Mouse (Mus musculus): ENCODE data around the gene Nlgn1. TPM values are rescaled to one million over a fixed set of nuclear protein-coding genes. Genes with fewer than 3 reads are reported as not detected.

The Nlgn1 gene
- polyA plus RNA-seq, 2 experiments, result not detected

DNA sequence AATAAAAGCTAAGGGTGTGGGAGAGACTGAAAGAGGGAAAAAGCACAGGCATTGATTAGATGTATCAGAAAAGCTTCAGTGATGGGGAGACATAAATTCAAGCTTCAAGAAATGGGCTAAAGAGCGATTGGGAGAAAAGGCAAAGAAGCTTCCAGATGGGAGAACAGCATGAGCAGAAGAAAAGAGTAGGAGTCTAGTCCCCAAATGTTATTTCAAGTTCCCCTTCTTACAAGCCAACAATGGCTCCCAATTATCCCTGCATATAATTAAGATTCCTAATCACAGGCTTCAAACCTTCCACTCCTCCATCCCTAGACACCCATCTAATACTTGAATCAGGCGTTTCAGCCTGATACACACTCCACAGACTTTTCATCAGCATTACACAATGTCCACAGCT, 292.6 kb downstream of the Nlgn1 start:
- Histone ChIP-seq H3K4me2 (ENCODE audit: low read depth) (no peak overlapping the region), H3K9me3 (ENCODE audit: control insufficient read depth, low read length) (no peaks in the 10 kb centered on the region), H3K36me3 (replicated peaks; ENCODE audit: control insufficient read depth, insufficient read depth, low read depth) (no peaks in the 10 kb centered on the region), H3K9ac (replicated peaks) (no peak overlapping the region), H3K27me3 (ENCODE audit: control insufficient read depth, insufficient read depth, low read length) (no peaks in the 10 kb centered on the region), H3K27ac (no peak overlapping the region), H3K4me1 (replicated peaks; ENCODE audit: control insufficient read depth in 2 of 2, insufficient read depth in 2 of 2, low read length in 1 of 2) (no peaks in the 10 kb centered on the region), H3K4me3 (ENCODE audit: insufficient read depth in 1 of 2, low read depth in 2 of 2, low read length in 2 of 2) (no peak overlapping the region)
- 52% methylated on average over 2 of the region's 2 CpGs for WGBS (ENCODE audit: insufficient replicate concordance)
- DNase-seq (ENCODE audit: low read depth in 3 of 3, low spot score in 3 of 3) (no peak), ATAC-seq (ENCODE audit: insufficient read depth) (no peak)
- TF ChIP-seq CTCF (IDR thresholded peaks at IDR 0.05; ENCODE audit: low read depth) (no peak), EP300 (IDR thresholded peaks at IDR 0.05; ENCODE audit: low read depth) (no peak)

DNA sequence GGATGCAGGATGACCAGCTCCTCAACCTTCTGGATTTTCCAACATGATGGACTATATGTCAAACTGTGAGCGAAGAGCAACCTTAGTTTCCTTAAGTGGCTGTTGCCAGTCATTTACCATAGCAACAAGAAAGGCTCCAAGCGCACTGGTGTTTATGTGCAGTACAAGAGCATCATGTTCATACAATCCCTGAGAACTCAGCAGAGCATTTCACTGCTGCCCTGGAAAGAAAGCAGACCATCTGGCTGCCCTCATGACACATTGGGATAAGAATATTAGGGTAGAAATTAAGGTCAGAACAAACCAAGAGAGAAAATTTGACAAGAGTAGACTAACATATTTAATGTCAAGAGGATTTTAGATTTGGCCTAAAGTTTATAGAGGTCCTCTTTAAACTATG, 306.2 kb downstream of the Nlgn1 start:
- TF ChIP-seq CTCF (IDR thresholded peaks at IDR 0.05; ENCODE audit: low read depth), result no peak
- TF ChIP-seq EP300 (IDR thresholded peaks at IDR 0.05; ENCODE audit: low read depth), result no peak
- DNase-seq (ENCODE audit: low read depth in 3 of 3, low spot score in 3 of 3) (no peak), ATAC-seq (ENCODE audit: insufficient read depth) (no peak)
- H3K4me3 ChIP-seq (ENCODE audit: insufficient read depth in 1 of 2, low read depth in 2 of 2, low read length in 2 of 2), result no peak overlapping the region
- 60% methylated on average over 2 of the region's 2 CpGs for WGBS (ENCODE audit: insufficient replicate concordance)
- no peak overlapping the region for H3K27ac ChIP-seq
- H3K4me1 ChIP-seq (replicated peaks; ENCODE audit: control insufficient read depth in 2 of 2, insufficient read depth in 2 of 2, low read length in 1 of 2), result no peaks in the 10 kb centered on the region
- no peaks in the 10 kb centered on the region for H3K9me3 ChIP-seq (ENCODE audit: control insufficient read depth, low read length)
- no peaks in the 10 kb centered on the region for H3K27me3 ChIP-seq (ENCODE audit: control insufficient read depth, insufficient read depth, low read length)
- no peak overlapping the region for H3K4me2 ChIP-seq (ENCODE audit: low read depth)
- H3K9ac ChIP-seq (replicated peaks), result no peak overlapping the region
- H3K36me3 ChIP-seq (replicated peaks; ENCODE audit: control insufficient read depth, insufficient read depth, low read depth), result no peaks in the 10 kb centered on the region

- Histone ChIP-seq H3K4me2 (ENCODE audit: low read depth) (no peak overlapping the region), H3K27ac (no peak overlapping the region), H3K9me3 (ENCODE audit: control insufficient read depth, low read length) (no peaks in the 10 kb centered on the region), H3K9ac (replicated peaks) (no peak overlapping the region), H3K27me3 (ENCODE audit: control insufficient read depth, insufficient read depth, low read length) (no peaks in the 10 kb centered on the region), H3K4me1 (replicated peaks; ENCODE audit: control insufficient read depth in 2 of 2, insufficient read depth in 2 of 2, low read length in 1 of 2) (no peaks in the 10 kb centered on the region), H3K36me3 (replicated peaks; ENCODE audit: control insufficient read depth, insufficient read depth, low read depth) (no peaks in the 10 kb centered on the region), H3K4me3 (ENCODE audit: insufficient read depth in 1 of 2, low read depth in 2 of 2, low read length in 2 of 2) (no peak overlapping the region)
- ATAC-seq (ENCODE audit: insufficient read depth) (no peak), DNase-seq (ENCODE audit: low read depth in 3 of 3, low spot score in 3 of 3) (no peak)
- 55% methylated on average over 5 of the region's 5 CpGs for WGBS (ENCODE audit: insufficient replicate concordance)
- no peak for TF ChIP-seq EP300 (IDR thresholded peaks at IDR 0.05; ENCODE audit: low read depth)
- TF ChIP-seq CTCF (IDR thresholded peaks at IDR 0.05; ENCODE audit: low read depth), result no peak
These were observed 309.0 kb downstream of the Nlgn1 start for GRCm38 (mm10) chr3:26023217-26023616.

DNA sequence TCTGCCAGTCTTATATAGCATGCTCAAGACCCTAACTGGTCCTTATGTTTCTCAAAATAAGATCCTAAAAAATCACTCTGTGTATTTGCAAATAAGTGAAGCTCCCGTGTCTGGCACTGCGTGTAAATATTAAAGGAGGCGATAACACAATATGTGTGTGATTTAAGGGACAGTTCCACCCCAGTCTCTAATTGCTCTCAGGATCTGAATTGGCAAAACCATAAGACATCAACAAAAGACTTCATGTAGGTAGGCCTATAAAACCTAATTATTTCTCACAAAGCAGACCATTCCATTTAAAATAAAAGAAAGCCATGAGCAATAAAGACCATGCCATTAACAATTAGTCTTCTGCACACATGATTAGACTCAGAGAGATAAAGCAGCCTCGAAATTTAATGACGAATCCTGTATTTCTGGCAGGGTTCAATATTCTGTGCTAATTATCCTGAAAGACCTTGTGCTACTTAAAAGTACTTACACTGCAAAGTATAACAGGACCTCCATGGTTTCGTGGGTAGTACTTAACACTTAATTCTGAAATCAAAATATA, 310.6 kb downstream of the Nlgn1 start:
- H3K4me2 ChIP-seq (ENCODE audit: low read depth), result no peak overlapping the region

DNA sequence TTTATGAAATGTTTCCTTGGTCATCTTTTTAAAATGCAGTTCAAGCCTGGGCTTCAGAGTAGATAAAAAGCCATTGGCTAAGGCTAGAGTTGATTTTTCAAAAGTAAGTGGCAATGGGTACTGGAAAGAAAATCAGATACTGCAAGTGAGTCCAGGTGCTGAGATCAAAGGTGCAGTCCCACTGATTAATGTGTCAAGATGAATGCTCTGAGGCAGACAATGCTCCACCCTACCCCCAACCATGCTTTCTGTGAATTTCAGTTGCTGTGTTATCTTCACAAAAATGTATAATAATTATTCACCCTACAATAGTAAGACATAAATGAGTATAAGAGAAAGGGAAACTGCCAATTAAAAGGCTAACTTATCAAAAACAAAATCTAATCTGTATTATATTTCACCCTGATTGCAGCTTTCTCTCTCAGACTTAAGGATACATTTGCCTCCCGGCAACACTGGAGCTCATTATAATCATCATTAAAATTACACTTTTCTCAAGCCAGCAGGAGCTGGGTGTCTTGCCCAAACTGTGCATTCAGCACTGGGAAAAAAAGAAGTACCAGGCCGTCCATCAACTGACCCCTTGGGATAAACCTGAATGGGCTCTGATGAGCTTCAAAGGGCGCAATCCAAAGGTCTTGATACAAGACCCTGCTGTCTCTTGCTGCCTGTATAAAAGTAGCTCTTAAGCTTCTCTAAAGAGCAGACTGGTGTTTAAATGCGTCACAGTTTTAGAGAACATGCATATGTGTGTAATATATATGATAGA, 320.8 kb downstream of the Nlgn1 start:
- Histone ChIP-seq H3K27ac (no peak overlapping the region), H3K4me3 (ENCODE audit: insufficient read depth in 1 of 2, low read depth in 2 of 2, low read length in 2 of 2) (no peak overlapping the region), H3K27me3 (ENCODE audit: control insufficient read depth, insufficient read depth, low read length) (no peaks in the 10 kb centered on the region), H3K4me2 (ENCODE audit: low read depth) (no peak overlapping the region), H3K9ac (replicated peaks) (no peak overlapping the region), H3K36me3 (replicated peaks; ENCODE audit: control insufficient read depth, insufficient read depth, low read depth) (no peaks in the 10 kb centered on the region), H3K4me1 (replicated peaks; ENCODE audit: control insufficient read depth in 2 of 2, insufficient read depth in 2 of 2, low read length in 1 of 2) (no peaks in the 10 kb centered on the region), H3K9me3 (ENCODE audit: control insufficient read depth, low read length) (no peaks in the 10 kb centered on the region)
- DNase-seq (ENCODE audit: low read depth in 3 of 3, low spot score in 3 of 3) (no peak), ATAC-seq (ENCODE audit: insufficient read depth) (no peak)
- 60% methylated on average over 4 of the region's 4 CpGs for WGBS (ENCODE audit: insufficient replicate concordance)
- TF ChIP-seq EP300 (IDR thresholded peaks at IDR 0.05; ENCODE audit: low read depth) (no peak), CTCF (IDR thresholded peaks at IDR 0.05; ENCODE audit: low read depth) (no peak)

More for the DNA sequence above, 310.6 kb downstream of the Nlgn1 start:
- no peak overlapping the region for H3K9ac ChIP-seq (replicated peaks)
- H3K27me3 ChIP-seq (ENCODE audit: control insufficient read depth, insufficient read depth, low read length), result no peaks in the 10 kb centered on the region
- no peak overlapping the region for H3K4me3 ChIP-seq (ENCODE audit: insufficient read depth in 1 of 2, low read depth in 2 of 2, low read length in 2 of 2)
- no peaks in the 10 kb centered on the region for H3K9me3 ChIP-seq (ENCODE audit: control insufficient read depth, low read length)
- H3K27ac ChIP-seq, result no peak overlapping the region
- no peak for ATAC-seq (ENCODE audit: insufficient read depth)
- no peak for DNase-seq (ENCODE audit: low read depth in 3 of 3, low spot score in 3 of 3)
- H3K4me1 ChIP-seq (replicated peaks; ENCODE audit: control insufficient read depth in 2 of 2, insufficient read depth in 2 of 2, low read length in 1 of 2), result no peaks in the 10 kb centered on the region
- WGBS (ENCODE audit: insufficient replicate concordance), result 63% methylated on average over 6 of the region's 6 CpGs
- H3K36me3 ChIP-seq (replicated peaks; ENCODE audit: control insufficient read depth, insufficient read depth, low read depth), result no peaks in the 10 kb centered on the region
- TF ChIP-seq EP300 (IDR thresholded peaks at IDR 0.05; ENCODE audit: low read depth) (no peak), CTCF (IDR thresholded peaks at IDR 0.05; ENCODE audit: low read depth) (no peak)

Data from liver, embryonic 14.5 days (tissue).